Mouse (Mus musculus): Measurements from ENCODE around the gene Mars.
"Not testable (repeated sequence)": the region's sequence is repeated elsewhere in the genome, so short reads cannot be mapped to it uniquely, and the experiment has no call there.

Gene Mars

DNA sequence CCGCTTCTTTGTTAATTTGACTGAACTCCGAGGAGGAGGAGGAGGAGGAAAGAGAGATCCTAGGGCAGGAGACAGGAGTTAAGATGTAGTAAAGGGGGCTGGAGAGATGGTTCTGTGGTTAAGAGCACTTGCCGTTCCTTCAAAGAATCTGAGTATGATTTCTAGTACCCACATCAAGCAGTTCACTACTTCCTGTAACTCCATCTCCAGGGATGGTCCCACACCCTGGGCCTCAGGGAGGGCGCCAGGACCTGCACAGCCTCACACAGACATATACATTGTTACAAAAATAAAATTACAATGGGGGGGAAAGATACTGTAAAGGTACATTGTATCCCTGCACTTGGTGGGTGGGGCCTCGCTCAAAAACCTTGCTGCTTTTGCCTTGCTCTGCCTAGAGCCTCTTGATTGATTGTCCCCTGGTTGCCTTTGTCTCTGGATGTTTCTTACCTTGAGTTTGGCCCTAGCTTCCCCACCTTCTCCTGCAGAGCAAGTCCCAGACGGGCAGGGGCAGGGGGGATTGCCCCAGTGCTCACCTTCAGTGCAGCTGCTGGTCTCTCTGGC is 26.0 kb upstream of the Mars start:
- DNase-seq (ENCODE audit: low spot score in 2 of 2), result no peak

DNA sequence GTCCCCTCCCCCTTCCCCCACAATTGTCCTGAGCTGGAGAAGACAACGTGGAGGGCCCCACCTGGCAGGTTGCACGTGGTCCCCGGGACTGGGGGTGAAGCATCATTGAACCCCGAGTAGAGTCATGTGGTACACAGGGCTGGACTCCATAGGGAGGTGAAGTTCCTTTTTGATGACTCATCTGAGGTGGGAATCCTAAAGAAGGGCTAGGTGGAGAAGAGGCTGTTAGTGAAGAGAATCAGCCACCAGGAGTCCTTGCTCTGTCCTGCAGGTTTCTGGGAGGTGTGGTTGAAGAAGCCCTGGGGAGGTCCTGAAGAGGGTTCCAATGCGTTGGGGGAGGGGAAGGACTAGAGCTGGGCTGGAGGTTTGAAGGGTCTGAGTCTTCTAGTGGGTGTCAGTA is 25.4 kb upstream of the Mars start:
- DNase-seq (ENCODE audit: low spot score in 2 of 2), result no peak

DNA sequence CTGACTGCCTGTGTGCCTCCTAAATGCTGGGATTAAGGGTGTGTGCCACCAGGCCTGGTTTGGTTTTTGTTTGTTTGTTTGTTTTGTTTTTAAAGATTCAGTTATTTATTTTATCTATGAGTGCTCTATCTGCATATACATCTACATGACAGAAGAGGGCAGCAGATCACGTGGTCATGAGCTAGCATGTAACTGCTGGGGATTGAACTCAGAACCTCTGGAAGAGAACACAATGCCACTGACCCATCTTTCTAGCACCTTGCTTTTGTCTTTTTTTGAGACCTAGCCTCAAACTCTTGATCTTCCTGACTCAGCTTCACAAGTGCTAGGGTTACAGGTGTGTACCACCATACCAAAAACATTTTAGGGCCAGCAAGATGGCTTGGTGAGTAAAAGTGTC is 23.7 kb upstream of the Mars start:
- DNase-seq (ENCODE audit: low spot score in 2 of 2), result no peak

DNA sequence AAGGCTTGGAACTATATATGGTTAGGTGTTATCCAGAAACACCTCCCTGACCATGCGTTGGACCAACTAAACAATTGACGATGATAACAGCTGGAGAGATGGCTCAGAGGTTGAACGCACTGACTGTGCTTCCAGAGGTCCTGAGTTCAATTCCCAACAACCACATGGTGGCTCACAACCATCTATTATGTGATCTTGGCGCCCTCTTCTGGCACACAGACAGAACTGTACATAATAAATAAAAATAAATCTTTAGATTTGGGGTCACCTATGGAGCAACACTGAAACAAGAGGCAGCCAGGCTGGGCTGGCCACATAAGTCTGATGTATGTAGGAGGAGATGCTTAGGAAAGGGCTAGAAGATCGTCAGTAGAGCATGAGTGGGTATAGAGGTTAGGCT is 21.6 kb upstream of the Mars start:
- DNase-seq (ENCODE audit: low spot score in 2 of 2), result no peak

DNA sequence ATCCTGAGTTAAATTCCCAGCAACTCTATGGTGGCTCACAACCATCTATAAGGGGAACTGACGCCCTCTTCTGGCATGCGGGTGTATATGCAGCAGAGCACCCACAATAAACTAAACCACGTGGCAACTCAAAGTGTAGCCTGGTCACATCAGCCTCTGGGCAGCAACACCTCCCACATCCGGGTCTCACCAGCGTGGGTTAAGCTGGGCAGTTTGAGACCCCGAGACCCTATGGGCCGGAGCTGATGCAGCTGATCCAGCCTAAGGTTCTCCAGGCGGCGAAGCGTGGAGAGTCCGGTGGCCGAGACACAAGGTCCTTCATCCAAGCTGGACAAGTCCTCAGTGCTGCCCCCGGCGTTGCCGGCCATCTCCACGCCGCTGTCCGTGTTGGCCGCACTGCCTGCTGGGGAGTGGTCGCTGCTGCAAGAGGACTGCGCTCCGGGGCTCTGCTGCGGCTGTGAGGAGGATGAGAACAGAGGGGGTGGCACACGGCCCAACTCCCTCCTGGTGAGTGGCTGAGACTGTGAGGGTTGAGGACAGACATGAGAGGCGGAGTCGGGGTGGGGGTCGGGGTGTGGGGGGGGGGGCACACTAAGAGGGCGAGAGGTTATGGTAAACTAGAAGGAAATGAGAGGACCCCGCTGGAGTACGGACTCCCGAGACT is 20.8 kb upstream of the Mars start:
- no peak for DNase-seq (ENCODE audit: low spot score in 2 of 2)

DNA sequence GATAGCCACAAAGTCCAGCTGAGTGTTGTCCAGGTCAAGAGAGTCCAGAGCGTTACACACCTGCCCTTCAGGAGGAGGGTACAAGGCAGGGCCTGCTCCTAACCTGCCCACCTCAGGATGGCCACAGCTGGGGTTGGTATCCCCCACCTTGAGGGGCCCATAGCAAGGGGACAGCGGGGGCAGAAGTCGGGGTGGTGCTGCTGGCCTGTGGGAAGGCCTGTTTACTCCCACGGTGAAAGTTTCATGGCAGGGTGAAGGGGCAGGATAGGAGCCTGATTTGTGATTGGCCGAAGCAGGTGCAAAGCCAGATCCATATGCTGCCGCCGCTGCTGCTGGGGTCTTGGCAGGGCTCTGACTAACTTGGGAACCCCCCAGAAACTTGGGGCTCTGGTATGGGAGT is 18.6 kb upstream of the Mars start:
- no peak for DNase-seq (ENCODE audit: low spot score in 2 of 2)

DNA sequence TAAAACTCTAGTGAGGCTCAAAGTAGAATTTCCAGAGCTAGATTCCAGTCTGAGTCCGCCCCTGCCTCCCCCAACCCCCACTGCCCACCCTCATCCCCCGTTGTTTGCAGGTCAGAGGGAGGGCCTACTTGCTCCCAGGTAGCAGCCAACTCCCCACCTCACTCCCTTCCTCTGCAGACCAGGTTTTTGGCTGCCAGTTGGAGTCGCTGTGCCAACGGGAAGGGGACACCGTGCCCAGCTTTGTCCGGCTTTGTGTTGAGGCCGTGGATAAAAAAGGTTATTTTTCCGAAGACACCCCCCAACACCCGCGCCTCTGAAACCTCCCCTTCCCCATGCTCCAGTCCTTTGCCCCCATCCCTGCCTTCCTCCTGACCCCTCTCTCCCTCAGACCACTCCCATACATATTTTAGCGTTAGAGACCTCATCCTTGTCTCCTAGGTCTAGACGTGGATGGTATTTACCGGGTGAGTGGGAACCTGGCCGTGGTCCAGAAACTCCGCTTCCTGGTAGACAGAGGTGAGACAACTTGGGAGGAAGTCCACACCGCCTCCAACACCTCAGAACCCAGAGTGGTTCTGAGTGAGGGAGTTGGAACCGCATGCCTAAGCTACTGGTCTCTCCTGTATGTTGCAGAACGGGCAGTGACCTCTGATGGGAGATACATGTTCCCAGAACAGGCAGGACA is 16.0 kb upstream of the Mars start:
- no peak for DNase-seq (ENCODE audit: low spot score in 2 of 2)

DNA sequence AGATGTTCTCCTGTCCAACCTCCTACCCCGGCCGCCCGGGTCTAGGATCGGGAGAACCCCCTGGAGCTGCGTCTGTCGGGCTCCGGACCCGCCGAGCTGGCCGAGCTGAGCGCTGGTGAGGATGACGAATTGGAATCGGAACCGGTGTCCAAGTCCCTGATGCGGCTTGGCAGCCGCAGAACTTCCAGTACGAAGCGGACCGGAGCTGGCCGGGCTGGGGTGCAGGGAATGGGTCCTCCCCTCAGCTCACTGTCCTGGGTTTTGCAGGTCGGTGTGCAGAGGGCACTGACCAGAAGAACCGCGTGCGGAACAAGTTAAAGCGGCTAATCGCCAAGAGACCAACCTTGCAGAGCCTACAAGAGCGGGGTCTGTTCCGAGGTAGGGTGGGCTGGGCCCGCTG is 15.2 kb upstream of the Mars start:
- no peak for DNase-seq (ENCODE audit: low spot score in 2 of 2)

DNA sequence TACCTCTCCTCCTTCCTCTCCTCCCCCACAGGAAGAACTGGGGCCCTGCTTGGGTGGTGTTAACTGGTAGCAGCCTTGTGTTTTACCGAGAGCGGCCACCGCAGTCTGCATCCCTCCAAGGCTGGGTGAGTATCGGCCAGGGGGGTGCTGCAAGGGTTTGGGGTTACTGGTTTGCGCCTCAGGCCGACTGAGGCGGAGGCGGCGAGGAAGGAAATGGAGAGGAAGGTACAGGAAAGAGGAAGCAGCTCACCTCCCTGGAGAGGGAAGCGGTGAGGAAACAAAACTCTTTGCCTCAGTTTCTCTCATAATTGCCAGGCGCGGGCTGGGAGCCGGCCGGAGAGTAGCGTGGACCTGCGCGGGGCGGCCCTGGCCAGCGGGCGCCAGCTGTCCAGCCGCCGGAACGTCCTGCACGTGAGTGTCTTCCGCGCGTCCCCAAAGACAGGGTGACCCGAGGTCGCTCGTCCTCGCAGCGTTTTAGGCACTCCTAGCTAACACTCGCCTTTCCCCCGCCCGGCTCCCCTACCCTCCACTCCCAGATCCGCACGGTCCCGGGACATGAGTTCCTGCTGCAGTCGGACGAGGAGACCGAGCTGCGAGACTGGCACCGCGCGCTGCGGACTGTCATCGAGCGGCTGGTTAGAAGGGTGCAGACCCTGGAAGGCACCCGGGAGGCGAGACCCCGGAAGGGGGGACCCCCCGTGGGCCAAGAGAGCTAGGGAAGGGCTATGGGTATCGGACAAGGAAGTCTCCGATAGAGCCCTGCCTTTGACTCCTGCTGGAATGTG is 14.6 kb upstream of the Mars start:
- peak; percentile 56 to 59 for DNase-seq (ENCODE audit: low spot score in 2 of 2)

DNA sequence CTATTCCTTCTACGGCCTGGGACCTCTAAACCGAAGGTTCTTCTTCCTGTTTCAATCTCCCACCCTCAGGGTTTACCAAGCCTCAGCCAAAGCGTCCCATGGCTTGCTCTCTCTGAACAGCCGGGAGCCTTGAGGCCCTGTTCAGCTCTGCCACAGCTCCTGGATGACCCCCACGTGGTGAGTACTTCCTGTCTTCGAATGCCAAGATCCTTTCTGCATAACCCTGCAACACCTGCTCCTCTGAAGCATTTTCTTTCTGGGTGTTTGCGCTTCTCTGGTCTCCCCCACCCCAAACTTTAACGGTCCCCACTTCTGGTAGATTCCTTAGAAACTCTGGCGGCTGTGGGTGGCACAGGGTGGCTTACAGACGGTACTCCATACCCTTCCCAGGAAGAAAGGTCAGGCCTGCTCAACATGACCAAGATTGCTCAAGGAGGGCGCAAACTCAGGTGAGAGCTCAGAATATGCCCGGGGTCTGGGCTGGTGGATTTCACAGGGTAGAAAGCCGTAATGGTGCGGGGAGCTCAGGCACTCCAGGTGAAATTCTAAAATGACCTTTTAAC is 13.9 kb upstream of the Mars start:
- peak; percentile 68 to 76 for DNase-seq (ENCODE audit: low spot score in 2 of 2)

DNA sequence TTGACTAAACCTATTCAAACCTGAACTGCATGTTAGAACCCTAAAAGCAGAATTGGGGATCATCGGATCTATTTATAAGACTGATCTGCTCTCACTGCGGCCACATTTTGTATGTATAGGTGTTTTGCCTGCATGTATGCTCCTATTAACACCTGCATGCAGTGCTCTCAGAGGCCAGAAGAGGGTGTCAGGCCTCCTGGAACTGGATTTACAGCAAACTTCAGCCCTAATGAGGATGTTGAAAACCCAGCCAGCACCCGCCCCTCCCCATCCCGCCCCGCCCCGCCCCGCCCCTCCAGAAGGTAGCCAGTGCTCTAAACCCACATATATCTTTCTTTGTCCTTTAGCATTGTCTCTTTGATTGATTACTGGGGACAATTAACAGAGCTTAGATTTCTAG is 12.9 kb upstream of the Mars start:
- DNase-seq (ENCODE audit: low spot score in 2 of 2), result peak; percentile 80 to 82

DNA sequence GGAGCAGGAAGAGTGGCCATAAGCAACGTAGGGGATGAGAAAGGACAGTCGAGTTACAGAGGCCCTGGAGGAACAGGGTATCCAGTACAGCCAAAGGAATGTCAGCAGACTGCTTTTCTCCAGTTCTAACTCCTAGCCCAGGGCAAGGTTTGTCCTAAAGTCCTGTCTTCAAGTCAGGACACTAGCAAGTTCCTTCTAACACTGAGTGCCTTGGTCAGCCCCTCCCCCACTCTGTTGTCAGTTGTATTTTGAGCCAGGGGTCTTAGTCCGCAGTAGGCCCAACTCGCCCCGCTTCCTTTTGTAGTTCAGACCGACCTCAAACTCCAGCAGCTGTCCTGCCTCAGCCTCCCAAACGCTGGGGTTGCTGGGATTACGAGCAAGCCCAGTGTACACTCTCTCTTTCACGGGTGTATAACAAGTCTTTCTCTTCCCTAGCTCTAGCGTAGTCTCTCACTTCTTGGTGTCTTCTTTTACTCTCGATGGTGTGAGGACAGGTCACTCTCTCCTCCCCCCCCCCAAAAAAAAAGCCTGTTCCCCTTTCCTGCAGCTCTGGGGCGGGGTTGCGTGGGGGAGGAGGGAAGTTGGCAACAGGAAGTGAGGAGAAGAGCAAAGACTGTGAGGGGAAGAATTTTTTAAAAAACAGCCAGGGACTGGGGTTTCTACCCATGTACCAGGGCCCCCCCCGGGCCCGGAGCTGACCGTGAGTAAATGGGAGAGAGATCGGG is 11.7 kb upstream of the Mars start:
- DNase-seq (ENCODE audit: low spot score in 2 of 2), result peak in 1 of 2 experiments; percentile 51

DNA sequence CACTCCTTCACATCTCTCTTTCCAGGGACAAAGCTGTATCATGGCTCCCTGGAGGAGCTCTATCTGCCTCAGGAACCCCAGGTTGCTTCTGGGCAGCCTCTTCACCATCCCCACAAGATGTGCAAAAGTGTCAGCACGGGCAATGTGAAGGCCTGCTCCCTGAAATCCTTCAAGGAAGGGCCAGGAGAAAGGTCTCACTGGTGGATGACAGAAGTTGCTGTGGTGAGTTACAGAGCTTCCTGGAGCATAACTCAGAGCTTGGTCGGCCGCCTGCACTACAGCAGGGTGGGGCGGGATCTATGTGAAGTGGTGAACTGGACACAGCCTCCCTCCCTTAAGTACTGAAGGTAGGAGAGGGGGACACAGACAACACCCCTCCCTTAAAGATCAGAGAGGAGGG is 11.1 kb upstream of the Mars start:
- DNase-seq (ENCODE audit: low spot score in 2 of 2), result no peak

DNA sequence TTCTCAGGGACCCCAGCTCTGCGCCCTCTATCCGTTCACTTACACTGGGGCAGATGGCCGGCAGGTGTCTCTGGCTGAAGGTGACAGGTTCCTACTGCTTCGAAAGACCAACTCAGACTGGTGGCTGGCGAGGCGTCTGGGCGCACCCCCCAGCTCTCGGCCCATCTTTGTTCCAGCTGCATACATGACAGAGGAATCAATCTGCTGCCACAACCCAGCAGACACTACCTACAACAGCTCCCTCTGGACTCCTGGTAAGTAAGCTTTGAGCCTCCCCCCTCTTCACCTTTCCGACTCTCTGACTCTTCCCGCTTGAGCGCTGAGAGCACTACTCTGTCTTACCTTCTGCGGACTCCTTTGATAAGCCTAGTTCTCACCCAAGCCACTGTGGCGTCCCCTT is 10.6 kb upstream of the Mars start:
- DNase-seq (ENCODE audit: low spot score in 2 of 2), result no peak

DNA sequence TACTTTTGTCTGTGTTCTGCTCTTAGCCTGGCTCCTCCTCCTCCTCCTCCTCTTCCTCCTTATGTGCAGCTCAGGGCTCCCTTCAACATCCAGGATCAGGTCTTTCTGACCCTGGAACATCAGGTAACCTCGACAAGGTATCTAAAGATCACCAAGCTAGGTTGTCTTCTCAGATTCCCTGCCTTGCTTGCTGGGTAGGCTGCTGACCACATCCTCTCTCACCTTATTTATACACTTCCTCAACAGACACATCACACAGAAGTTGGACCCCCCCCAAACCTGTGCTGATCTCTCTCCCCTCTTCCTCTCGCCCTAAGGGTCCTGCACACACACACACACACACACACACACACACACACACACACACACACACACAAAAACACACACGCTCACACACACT is 10.0 kb upstream of the Mars start, which contains the start of gene Arhgap9:
TSS of gene Arhgap9 (plus strand) at position 344 of the 400 bp plus-strand sequence.
- DNase-seq (ENCODE audit: low spot score in 2 of 2), result peak in 1 of 2 experiments; percentile 49

DNA sequence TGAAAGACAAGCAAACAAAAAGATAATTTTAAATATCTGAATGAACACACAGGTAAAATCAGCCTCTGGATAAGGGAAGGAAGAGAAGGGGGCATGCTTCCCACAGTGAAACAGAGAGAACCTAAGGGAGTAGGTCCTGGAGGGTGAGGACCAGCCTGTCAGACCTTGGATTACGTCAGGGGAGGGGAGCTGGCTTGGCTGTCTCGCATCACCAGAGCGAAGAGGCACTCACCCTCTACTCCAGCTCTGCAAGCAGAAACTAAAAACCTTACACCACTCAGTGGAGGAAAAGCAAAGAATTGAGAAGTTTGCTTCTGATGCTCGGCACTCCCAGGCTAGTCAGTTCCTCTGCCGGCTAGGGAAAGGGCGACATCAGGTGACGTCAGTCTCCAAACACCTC is 8.4 kb upstream of the Mars start:
- DNase-seq (ENCODE audit: low spot score in 2 of 2), result no peak

DNA sequence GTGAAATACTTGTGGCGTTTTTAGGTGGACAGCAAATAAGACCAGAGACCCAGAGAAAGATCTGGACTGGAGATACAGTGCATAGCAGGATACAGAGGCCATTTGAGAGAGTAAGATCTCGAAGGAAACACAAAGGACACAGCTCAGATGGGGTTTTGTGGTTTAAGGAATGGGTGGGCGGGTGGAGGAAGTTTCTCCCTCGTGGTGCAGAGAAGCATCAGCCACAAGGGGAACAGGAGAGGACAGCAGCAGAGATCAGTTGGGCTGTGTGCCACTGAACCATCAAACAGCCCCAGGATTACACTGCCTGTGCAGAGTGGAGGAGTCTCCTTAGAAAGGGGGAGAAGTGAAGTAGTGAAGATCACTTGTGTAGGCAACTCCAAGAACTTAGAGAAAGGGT is 6.4 kb upstream of the Mars start:
- no peak for DNase-seq (ENCODE audit: low spot score in 2 of 2)

DNA sequence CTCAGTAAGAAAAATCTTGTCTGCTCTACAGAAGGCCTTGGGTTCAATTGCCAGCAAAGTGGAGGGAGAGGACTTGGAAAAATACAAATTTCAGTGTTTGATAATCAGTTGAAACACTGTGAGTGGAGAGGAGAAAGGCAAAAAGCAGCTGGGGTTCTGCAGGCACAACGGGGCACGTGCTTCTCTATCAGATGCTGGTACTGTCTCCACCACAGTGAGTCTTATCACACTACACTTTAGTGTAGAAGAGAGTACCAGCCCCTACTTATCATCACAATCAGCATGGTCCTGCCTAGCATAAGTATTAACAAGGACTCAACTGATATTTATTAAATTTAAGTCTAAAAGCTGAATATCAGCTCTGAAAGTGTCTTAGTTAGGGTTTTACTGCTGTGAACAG is 5.7 kb upstream of the Mars start:
- DNase-seq (ENCODE audit: low spot score in 2 of 2), result no peak

DNA sequence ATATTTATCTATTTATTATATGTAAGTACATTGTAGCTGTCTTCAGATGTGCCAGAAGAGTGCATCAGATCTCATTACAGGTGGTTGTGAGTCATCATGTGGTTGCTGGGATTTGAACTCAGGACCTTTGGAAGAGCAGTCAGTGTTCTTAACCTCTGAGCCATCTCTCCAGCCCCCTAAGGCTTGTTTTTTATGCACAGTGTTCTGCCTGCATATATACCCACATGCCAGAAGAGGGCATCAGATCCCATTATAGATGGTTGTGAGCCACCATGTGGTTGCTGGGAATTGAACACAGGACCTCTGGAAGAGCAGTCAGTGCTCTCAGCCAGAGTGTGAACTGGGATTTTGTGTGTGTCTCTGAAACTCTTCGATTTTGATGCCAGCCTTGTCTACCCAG is 3.4 kb upstream of the Mars start:
- not testable (repeated sequence) for DNase-seq (ENCODE audit: low spot score in 2 of 2)

DNA sequence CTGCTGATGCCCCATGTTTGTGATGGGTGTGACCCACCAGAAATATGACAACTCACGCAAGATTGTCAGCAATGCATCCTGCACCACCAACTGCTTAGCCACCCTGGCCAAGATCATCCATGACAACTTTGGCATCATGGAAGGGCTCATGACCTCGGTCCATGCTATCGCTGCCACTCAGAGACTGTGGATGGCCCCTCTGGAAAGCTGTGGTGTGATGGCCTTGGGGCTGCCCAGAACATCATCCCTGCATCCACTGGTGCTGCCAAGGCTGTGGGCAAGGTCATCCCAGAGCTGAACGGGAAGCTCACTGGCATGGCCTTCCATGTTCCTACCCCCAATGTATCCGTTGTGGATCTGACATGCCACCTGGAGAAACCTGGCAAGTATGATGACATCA is 1.9 kb upstream of the Mars start:
- not testable (repeated sequence) for DNase-seq (ENCODE audit: low spot score in 2 of 2)

DNA sequence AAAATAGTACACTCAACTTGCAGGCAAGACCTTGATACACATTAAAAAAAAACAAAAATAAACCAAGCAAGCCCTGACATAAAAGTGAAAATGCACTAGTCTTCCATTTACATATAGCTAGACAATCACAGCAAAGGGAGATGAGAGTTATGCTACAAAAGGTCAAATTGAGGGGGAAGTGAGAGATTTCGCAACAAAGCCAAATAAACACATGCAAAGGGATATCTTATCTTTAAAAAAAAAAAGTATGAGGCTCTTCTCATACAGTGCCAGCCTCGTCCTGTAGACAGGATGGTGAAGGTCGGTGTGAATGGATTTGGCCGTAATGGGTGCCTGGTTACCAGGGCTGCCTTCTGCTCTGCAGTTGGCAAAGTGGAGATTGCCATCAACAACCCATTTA is 1.3 kb upstream of the Mars start:
- DNase-seq (ENCODE audit: low spot score in 2 of 2), result no peak

DNA sequence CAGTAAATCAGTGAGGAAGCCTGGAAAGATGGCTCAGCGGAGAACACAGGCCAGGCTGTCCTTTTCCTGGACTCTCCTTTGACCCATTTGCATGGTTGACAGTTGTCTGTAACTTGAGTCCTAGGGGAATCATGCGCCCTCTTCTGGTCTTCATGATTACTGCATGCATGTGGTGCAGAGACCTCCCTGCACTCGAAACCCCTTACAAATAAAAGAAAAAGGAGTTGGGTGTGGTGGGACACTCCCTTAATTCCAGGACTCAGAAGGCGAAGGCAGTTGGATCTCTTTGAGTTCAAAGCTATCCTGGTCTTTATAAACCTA is 730 bp upstream of the Mars start:
- DNase-seq (ENCODE audit: low spot score in 2 of 2), result peak; percentile 81 to 87
